Mouse (Mus musculus): ENCODE data around the gene Vmn1r210.
"Not testable (repeated sequence)": the region's sequence is repeated elsewhere in the genome, so short reads cannot be mapped to it uniquely, and the experiment has no call there.

The Vmn1r210 gene

DNA sequence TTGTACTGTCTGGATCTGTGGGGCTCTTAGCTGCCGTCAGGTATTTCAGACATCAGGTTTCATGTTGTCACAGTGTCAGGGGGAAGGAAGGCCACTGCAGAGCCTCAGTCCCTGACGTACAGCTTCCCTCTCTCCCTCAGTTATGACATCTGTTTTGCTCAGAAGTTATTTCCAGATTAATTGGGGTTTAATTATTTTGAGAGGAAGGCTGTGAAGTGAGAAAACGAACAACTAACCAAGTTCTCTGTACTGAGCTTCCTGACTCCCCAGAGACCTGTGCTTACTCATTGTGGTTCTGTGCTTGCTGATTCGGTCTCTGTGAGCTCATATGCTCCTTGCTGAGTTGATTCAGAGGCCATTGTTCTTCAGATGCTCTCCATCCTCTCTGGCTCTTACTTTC, at the start of gene Vmn1r210:
Gene Vmn1r210 (minus strand): TSS at position 101 of the 400 bp plus-strand sequence.
- no peak for DNase-seq

GRCm38 (mm10) chr13:22879257-22879656, 48.1 kb upstream of the Vmn1r210 start:
- no peak for DNase-seq

DNA sequence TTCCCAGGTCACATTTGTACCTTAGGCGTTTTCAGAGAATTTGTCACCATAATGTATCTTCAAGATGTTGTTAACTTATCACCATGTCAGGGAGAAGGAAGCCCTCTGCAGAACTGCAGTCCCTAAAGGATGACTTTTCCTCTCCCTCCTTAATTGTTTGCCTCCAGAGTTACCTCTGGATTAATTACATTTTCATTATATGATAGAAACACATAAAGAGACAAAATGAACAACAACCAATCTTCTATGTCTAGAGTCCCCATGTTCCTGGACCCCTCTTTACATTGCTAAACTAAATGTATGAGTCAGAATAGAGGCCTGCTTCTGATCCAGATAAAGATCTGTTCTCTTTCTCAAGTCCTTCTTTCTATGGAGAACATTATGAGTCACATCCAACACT, 26.3 kb upstream of the Vmn1r210 start, which contains the start of gene Vmn1r211:
Gene Vmn1r211 (minus strand): TSS at position 101 of the 400 bp plus-strand sequence.
- DNase-seq = no peak

- DNase-seq = no peak
These were observed 23.6 kb upstream of the Vmn1r210 start for GRCm38 (mm10) chr13:22854760-22855159.

DNA sequence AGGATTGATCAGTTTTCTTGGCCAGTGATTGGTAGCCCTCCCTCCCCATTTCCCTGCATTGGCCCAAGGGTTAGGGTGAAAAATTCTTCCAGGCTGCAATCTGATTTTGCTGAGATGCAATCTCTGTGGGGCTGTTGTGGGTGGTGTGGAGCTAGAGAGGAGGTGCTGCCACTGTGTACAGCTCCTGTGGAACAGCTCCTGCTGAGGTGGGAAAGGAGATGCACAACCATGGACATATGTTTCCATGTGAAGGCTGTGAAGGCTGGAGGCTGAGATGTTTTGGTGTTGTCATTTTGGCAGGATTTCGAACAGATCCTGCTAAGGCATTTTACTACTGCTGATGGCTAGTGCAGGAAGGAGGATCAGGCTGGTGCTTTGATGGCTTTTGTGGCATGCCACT, 15.7 kb upstream of the Vmn1r210 start:
- DNase-seq = no peak

GRCm38 (mm10) chr13:22844304-22844703, 13.2 kb upstream of the Vmn1r210 start:
- not testable (repeated sequence) for DNase-seq

DNA sequence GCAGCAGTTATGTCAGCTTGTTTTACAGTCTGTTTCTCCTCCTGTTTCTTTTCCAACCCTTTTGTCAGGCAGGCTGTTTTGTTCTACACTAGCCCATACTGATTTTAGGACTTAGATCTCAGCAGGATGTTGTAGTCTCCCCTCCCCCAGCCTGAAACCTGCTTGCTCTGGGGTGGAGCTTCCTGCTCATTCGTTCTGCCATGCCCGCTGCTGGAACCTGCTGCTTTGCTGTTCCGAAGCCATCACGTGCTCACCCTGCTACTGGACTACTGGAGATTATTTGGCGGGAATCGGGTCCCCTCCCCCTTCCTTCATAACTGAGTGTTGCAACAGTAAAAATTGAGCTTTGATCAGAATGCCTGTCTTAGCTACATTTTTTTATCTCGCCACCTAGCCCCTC, 1.8 kb downstream of the Vmn1r210 start:
- not testable (repeated sequence) for DNase-seq

- DNase-seq = not testable (repeated sequence)
These were observed 9.5 kb downstream of the Vmn1r210 start for GRCm38 (mm10) chr13:22821601-22822000.

DNA sequence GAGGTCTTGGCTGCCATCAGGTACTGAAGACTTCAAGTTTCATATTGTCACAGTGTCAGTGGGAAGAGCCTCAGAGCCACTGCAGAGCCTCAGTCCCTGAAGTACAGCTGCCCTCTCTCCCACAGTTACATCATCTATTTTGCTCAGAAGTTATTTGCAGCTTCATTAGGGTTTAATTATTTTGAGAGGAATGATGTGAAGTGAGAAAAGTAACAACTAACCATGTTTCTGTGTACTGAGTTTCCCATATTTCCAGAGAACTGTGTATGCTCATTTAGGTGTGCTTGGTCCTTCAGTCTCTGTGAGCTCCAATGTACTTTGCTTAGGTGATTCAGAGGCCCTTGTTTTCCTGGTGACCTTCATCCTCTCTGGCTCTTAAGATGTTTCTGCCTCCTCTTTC, 21.6 kb downstream of the Vmn1r210 start, which contains the start of gene Vmn1r209:
Gene Vmn1r209 (minus strand): TSS at position 101 of the 400 bp plus-strand sequence.
- not testable (repeated sequence) for DNase-seq

- DNase-seq = not testable (repeated sequence)
These were observed 43.1 kb downstream of the Vmn1r210 start for GRCm38 (mm10) chr13:22788096-22788495.

DNA sequence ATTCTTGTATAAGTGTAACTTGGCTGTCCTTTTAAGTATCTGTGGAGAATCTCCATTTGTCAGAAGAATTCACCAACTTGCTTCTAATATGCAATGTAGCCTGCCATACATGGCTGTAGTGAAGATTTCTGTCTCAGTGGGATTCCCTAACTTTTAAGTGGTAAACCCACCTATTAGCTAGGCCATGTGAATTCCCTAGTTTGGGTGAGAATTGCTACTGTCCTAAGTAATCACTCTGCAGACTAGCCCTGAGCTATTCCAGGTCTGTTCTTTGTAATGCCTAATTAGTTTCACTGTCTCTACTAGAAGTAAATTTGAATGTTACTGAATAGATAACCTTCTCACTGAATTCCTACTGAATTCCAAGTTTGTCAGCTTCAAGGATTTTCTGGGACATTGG, 47.0 kb downstream of the Vmn1r210 start:
- DNase-seq = not testable (repeated sequence)

GRCm38 (mm10) chr13:22777300-22777699, 53.8 kb downstream of the Vmn1r210 start, which contains the start of gene Vmn1r208:
Vmn1r208 (minus strand) TSS chr13:22777400.
- not testable (repeated sequence) for DNase-seq
